Mouse (Mus musculus) right cerebral cortex, postnatal 14 days (tissue): ENCODE results near the gene Zswim1.

Experiments used
- DNase-seq: peaks from one replicate; pipeline ENCODE4 v3.0.0; 2022

The Zswim1 gene

DNA sequence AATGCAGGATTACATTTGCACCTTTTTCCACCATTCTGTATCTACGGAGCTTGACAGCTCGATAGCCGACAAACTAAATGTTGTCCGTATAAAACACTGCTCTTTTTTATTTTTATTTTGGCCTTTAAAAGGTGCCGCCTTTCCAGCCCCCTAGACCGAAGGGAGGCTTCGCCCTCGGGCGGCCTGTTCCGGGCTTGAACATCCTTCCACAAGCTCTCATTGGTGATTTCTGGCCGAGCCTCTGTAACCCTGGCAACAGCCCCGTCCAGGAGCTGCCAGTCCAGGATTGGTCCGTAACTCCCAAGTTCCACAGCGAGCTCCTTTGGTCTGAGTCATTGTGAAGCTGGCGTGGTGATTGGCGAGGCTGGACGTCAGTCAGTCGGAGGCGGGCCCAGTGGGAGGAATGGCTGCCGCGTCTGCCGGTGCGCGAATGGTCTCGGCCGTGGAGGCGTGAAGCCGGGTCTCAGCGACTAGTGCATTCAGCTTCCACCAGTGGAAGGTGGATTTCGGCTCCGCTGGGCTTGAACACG, at the start of gene Zswim1:
TSS of gene Zswim1 (plus strand) at position 51 of the 530 bp plus-strand sequence.
- DNase-seq = peak; percentile 99

DNA sequence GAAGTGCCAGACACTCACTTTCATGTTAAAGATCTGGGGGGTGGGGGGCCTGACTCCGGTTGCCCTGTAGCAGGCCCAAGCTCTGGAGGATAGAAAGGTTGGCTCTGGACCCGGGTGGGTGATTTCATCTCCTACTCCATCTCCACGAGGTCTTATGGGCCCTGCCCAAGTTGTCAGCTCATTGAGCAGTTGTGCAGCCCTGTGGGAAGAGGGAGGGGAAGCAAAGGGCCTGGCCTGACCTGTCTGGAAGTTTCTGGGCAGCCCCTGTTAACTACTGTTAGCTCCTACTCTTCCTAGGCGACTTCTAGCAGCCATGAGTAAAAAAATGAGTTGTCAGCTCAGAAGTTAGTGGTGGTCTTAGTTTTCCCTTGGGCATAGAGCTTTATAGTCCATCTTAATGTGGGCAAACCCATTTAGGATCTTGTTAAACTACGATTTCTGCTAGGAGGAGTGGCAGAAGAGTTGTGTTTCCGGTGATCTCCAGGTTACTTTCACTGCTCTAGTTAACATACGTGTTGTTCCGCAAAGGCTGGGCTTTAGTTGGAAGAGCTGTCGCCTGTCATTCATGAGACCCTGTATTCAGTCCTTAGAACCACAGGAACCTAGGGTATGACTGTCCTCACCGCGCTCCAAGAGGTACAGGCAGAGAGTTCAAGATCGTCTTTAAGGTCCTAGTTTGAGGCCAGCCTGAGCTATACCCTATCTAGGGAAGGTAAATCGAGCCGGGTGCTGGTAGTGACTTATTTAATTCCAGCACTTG, 49.1 kb upstream of the Zswim1 start:
- DNase-seq = no peak

DNA sequence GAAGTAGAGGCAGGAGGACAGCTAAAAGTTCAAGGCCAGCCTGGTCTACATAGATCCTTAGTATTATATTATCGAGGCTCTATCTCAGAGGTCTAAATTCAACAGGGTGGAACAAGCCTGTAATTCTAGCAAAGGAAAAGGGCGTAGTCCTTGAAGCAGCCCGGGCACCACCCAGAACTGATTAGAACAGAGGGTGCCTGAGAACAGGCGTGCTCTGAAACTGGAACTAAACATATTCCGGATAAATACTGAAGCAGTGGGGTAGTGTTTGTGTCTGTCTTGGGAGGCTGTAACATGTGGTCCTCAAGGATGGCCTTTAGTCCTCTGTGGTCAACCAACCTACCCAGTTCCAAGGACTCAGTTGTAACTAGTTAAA, 48.5 kb upstream of the Zswim1 start:
- DNase-seq = no peak

DNA sequence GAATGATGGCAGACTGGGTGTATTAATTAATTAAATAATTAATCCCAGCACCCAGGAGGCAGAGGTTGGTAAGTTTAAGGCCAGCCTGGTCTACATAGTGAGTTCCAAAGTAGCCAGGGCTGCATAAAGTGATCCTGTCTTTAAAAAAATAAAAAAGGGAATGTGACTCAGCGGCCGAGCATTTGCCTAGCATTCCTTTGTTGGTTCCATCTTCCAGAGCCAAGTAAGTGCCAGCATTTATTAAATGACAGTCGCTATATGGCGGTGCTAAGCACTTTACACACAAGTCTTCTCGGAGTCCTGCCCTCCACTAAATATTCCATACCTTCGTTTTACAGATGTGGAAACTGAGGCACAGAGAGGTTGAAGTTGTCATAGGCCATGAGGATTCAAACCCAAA, 46.4 kb upstream of the Zswim1 start:
- no peak for DNase-seq

DNA sequence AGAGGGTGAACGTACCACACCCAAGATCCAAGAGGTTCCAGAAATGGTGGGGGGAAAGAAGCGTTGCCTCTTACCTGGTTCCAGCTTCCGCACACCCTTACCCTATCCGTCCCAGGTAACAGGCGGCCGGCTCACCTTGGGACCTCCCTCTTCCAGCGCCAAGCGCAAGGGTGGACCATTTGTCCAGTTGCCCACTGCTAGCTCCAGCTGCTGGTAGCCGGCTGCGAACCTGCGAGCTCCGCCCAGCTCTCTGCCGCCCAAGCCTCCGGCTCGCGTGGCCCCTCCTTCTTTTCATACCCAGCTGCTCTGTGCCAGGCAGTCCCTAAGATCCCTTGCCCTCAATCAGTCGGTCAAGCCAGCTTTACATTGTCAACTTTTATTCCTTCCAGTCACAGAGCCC, 45.7 kb upstream of the Zswim1 start:
- no peak for DNase-seq

DNA sequence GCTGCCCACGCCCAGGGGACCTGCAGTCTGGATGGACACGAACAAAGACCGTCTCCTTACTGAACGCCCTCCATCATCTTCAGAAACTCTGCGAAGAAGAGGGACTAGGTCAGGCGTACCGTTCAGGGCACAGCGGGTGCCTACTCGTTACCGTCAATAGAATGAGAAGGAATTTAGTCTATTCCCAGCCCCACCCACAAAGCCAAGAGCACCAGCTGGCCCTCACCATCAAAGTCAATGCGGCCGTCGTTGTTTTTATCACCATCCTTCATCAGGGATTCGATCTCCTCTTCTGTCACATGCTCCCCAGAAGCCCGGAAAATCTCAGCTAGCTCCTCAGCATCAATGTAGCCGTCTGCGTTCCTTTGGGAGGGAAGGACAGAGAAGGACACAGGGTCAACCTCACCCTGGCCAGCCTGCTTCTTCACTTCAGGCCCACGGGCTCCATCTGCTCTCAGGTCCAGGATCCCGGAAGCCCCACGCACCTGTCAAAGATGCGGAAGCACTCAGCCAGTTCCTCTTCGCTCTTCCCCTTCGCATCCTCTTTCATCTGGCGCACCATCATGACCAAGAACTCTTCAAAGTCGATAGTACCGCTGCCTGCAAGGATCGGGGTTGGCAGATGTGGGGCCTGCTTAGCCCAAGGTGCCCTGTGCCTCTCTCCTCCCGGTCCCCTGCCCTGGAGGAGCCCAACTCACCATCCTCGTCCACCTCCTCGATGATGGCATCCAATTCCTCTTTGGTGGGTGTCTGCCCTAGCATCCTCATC, 45.1 kb upstream of the Zswim1 start:
- DNase-seq = no peak

DNA sequence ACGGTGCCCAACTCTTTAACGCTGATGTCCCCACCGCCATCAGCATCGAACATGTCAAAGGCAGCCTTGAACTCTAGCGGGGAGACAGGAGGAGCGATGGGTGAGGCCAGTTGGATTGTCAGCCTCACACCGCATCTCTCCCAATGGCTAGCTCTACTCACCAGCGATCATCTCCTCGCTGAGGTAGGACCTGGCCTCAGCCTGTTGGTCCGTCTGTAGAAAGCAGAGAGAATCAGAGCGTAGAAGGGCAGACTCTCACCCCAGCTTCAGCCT, 44.5 kb upstream of the Zswim1 start:
- no peak for DNase-seq

DNA sequence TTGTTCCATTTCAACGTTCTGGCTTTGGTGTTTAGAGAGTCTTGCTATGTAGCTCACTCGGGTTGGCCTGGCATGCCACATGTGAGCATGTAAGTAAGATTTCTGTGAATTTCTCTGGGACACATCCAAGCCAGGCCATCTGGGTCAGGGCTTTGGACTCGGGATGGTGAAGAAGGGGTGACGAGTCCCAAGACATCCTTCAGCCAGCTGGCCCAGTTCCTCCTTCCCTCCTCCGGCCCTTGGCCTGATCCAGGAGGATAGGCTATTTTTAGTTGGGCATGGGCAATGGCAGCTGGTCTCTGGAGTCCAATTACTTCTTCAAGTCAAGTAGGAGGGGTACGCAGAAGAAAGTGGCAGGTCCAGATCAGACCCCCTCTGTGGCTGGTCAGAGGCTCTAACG, 43.7 kb upstream of the Zswim1 start:
- no peak for DNase-seq

DNA sequence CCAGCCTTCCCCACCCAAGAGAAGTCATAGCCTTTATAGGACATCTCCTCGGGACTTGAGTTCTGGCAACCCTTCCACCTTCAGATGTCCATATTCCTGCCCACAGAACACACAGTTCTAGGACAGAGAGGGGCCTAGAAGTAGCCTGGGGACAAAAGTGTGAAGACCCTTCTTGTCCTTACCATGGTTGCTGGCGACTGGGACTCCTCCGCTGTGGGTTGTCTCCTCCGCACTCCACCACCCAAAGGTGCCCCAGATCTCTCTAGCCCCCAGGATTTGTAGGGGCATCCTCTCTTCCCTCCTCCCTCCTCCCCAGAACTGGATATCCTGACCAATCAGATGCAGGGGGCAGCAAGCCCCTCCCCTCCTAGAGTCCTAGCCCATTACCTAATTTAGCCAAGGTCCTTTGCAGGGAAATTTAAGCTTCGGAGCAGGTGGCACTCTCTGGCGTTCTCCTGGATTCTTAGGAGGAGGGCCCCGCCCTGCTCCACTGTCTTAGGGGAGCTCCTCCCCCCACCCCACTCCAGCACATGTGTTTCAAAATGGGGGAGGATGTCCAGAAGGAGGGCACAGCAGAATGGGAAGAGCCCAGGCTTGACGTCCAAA, 42.9 kb upstream of the Zswim1 start, which contains the start of gene Tnnc2:
TSS of gene Tnnc2 (minus strand) at position 487 of the 606 bp plus-strand sequence.
- DNase-seq = no peak

DNA sequence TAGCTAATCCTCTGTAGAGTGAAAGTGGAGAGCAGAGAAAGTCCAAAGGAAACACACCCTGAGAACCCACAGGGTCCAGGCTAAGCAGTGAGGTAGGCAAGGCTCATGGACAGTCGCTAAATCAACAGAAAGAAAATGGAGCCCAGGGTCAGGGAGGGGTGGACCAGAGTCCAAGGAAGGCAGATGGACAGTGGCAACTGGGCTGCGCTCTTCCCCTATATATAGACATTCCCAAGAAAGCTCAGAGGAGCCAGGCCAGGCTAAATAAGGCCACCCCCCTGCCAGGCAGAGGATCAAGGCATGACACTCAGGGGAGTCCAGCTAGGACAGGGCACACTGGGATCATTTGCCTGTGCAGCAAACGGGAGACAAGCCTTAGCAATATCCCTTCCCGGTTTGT, 40.6 kb upstream of the Zswim1 start:
- no peak for DNase-seq

DNA sequence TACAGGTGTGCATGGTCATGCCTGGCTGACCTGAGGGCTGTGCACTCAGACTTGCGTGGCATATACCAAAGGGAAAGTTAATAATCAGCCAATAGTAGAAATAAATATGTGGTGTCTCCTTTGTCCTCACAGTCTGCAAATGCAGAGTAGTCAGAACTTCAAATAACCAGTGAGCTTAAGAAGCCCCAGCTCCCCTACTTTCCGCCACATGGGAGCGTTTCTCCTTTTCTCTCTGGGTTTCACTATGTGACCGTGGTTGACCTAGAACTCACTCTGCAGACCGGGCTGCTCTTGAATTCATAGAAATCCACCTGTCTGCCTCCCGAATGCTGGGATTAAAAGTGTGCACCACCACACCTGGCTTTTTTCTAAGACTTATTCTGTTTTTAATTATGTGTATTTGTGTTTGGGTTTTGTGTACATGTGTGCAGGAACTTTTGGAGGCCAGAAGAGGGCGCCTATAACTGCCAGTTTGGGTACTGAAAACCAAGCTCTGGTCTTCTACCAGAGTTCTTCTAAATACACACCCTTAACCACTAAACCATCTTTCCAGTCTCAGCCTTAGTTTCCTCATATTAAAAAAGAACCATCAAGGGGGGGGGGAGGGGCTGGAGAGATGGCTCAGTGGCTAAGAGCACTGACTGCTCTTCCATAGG, 38.4 kb upstream of the Zswim1 start:
- no peak for DNase-seq

DNA sequence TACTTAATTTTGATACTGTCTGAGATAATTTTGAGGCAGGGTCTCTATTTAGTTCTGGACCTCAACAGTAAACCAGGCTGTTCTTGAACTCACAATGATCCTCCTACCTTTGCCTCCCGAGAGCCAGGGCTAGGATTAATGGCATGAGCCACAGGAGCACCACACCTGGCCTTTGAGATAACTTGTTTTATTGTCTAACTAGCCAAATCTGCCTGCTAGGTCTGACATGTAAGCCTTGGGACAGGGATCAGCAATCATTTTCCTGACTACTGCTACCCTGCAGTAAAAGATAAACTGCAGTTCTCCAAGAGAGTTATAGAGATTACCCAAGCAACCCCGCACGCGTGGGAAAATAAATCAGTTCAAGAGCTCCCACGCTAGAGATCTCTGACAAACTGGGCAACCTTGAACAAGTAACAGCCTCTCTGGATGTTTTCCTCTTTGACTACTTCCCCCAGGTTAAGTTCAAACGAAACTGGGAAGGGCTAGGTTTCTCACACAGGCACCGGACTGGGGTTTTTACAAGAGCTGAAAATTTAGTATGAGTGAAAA, 37.5 kb upstream of the Zswim1 start:
- no peak for DNase-seq

DNA sequence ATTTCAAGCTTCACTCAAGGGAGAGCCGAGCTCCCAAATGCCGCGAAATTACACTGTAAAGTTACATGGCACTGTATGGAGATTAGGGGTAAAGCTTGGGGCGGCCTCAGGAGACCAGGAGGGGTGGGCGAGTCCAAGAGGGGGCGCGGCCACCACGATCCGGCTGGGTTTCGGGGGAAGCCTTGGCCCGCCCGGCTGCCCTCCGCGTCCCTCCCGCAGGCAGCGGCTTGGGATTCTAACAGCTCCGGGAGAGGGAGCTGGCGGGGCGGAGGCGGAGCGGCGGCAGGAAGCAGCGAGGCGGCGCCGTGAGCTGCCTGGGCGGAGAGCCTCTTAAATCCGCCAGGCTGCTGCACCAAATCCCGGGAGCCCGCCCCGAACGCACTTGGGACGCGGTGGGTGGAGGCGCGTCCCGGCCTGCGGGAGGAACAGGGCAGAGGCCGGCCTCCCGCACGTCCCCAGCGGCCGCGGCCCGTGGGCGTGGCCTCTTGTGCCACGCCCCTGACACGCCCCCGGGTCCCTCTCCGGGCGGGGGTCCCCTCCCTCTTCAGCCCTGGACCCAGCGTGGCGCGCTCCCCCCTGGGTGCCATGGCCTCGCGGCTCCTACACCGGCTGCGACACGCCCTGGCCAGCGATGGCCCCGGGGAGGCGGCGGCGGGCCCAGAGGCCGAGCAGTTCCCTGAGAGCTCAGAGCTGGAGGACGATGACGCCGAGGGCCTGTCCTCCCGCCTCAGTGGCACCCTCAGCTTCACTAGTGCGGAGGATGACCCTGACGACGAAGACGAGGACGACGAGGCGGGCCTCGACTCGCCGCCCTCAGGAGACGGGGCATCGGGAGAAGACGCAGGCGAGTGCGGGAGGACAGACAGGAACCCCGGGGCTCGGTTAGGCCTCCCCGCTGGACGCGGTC, 36.8 kb upstream of the Zswim1 start, which contains the start of gene Snx21:
TSS of gene Snx21 (plus strand) at position 343 of the 907 bp plus-strand sequence.
- DNase-seq = peak; percentile 75

DNA sequence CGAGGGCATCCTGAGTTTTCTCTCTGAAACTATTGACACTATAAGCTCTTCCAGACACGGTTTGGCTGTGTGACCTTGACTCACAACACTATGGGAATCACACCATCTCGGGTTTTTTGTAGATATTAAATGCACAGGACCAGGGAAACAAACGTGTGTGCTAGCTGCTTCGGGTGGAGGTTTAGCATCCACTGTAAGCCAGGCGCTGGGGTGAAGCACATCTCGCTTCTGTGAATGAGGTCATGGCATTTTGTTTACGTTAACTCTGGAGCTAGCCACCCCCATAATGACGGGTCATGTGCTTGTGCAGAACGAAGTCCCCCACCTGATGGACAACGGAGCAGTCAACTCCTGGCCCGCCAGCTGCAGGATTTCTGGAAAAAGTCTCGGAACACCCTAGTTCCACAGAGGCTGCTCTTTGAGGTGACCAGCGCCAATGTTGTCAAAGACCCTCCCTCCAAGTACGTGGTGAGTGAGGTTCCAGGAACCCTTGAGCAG, 36.0 kb upstream of the Zswim1 start:
- no peak for DNase-seq

DNA sequence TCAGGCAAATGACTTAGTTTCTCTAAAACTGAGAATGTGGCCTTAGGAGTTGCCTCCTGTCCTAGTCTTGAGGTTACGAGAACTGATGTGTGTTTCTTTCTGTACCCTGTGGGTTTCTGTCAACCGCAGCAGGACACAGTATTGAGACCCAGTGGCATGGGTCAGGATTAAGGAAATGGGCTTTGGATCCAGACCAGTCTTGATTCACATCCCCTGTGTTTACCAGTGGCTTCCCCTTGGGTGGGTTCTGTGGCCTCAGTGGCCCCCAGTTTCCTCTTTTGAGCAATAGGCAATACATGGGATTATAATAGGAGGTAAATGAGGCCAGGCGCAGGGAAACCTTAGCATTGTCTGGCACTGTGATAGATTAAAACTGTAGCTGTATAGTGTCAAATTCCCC, 35.5 kb upstream of the Zswim1 start:
- no peak for DNase-seq

DNA sequence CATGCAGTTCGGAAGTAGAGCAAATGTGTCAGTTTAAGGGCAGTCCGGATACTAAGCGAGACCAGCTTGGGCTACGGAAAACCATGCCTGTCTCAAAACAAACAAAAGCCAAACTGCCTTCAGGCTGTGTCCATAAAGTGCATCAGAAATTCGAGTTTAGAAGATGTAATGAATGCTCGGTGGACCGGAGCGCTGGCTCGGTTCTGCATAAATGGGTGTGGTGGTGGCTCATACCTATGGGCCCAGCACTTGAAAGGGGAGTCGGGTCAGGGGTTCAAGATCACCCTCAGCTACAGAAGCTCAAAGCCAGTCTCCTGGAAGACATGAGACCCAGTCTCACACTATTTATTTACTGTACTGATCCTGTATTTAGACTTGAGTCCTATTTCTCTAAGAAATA, 34.7 kb upstream of the Zswim1 start:
- no peak for DNase-seq

DNA sequence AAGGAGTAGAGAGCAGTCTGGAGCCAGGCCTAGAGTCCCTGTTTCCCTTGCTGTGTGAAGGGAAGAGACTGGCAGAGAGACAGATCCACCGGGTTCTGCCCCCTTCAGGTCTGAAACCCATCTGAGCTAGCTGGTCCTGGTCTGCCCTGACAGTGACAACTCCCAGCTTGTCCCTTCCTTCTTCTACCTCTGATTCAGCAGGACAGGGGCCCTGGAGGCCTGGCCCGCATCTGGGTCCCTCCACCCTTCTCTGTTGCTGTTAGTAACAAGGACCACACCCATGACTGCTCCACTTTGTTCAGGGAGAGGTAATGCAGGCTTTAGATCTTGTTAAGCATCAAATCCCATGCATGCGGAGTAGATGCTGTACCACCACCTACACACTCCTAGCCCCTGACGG, 34.1 kb upstream of the Zswim1 start:
- no peak for DNase-seq

DNA sequence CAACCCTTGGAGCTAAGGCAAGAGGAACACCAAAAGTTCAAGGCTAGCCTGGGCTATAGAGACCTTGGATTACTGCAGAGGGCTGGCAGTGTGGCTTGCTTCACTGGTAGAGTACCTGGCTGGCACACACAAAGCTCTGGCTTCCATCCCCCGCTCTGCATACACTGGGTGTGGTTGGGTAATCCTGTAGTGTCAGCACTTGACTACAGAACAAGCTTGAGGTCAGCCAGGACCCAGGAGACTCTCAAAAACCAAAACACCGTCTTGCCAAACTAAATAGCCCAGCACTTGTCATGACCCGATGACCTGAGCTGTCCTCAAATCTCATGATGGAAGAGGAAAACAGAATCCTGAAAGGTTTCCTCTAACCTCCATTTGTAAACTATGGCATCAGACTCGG, 32.0 kb upstream of the Zswim1 start:
- DNase-seq = no peak

DNA sequence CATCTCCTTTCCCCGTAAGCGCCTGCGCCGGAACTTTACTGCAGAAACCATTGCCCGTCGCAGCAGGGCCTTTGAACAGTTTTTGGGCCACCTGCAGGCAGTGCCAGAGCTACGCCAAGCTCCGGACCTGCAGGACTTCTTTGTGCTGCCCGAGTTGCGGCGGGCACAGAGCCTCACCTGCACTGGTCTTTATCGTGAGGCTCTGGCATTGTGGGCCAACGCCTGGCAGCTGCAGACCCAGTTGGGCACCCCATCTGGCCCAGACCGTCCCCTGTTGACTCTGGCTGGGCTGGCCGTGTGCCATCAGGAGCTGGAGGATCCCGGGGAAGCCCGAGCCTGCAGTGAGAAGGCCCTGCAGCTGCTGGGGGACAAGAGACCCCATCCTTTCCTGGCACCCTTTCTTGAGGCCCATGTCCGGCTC, 30.6 kb upstream of the Zswim1 start:
- DNase-seq = peak; percentile 34

DNA sequence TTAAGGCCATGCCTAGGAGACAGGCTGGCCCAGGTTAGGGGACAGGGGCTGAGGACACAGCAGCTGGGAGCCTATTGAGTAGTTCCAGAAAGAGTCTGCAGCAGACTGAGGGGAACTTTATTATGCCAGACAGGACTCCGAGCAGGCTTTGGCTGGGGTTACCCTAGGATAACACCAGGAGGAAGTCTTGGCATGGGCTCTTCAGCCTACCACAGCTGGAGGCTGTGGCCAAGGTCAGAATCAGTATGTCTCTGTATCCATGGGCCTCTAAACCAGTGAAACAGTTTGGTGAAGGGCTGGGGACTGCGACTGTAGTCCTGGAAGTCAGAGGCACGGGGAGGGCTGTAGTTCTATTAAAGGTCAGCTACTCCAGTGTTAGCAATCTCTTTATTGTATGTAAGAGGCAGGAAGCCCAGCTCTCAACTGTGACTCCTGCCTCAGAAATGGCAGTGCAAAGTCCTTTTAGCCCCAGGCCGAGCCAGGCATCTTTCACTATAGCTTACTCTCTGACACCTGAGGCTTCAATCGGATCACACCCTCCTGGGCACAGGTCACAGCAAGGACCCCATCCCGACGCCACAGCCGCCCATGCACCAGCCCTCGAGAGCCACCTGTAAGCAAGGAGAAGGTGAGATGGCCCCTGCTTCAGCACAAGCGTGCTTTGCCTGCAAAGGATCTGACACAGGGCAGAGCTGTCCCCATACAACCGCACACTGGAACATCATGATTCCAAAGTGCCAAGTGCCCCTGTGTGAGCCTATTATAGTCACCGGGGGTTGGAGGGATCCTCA, 29.9 kb upstream of the Zswim1 start:
- DNase-seq = no peak

DNA sequence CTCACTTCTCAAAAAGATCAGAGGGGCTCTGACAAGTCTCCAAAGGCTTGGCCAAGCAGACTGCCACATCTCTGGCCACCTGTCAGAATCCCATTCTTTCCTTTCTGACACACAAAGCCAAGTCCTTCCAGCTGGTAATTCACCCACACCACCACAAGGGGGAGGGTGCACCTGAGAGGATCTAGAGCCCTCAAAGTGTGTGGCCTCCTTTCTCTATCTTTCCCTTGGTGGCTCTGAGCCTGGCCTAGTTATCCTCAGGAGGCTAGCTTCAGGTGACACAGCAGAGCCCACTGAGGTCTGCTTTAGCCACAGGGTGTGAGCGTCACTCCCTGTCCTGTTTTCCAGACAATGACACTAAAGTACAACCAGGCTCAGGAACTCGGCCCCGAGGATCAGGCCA, 29.2 kb upstream of the Zswim1 start:
- peak; percentile 51 for DNase-seq
